Mouse (Mus musculus) adrenal gland, postnatal 0 days (tissue): ENCODE results near the gene Mcmbp. TPM values are rescaled to one million over a fixed set of nuclear protein-coding genes. Genes with fewer than 3 reads are reported as not detected.

Experiments
- polyA plus RNA-seq: library from polyadenylated mRNA; unstranded; fragments of >200 nt; fragmentation: Nextera tagmentation; extraction: Ambion mirVana; gene quantifications from 2 replicates; pipeline ENCODE4 v1.2.1, GENCODE M21; 2015

Gene Mcmbp
- polyA plus RNA-seq: 30.9 and 34.9 TPM in 2 replicates

GRCm38 (mm10) chr7:128740334-128740733, at the start of gene Mcmbp:
Gene Mcmbp, minus strand, starts transcription at chr7:128740495.

GRCm38 (mm10) chr7:128744684-128745485, 4.6 kb upstream of the Mcmbp start, which contains the start of gene Sec23ip:
Gene Sec23ip, plus strand, starts transcription at chr7:128744943.

Other genes with a start within 250 kb of the Mcmbp start
- 19.4 and 27.2 TPM in 2 replicates for gene Bag3, start 216.9 kb downstream of the Mcmbp start, polyA plus RNA-seq
- gene Inpp5f, start 129.2 kb downstream of the Mcmbp start, polyA plus RNA-seq: 24.6 and 48.9 TPM in 2 replicates
- gene Sec23ip, start 4.4 kb upstream of the Mcmbp start, polyA plus RNA-seq: 16.8 and 22.6 TPM in 2 replicates